Mouse (Mus musculus): ENCODE measurements around the gene Zfp180. TPM values are rescaled to one million over a fixed set of nuclear protein-coding genes. Genes with fewer than 3 reads are reported as not detected.

Zfp180 gene
- polyA plus RNA-seq, 1 experiment from 2014 or later: 14.8 TPM

DNA sequence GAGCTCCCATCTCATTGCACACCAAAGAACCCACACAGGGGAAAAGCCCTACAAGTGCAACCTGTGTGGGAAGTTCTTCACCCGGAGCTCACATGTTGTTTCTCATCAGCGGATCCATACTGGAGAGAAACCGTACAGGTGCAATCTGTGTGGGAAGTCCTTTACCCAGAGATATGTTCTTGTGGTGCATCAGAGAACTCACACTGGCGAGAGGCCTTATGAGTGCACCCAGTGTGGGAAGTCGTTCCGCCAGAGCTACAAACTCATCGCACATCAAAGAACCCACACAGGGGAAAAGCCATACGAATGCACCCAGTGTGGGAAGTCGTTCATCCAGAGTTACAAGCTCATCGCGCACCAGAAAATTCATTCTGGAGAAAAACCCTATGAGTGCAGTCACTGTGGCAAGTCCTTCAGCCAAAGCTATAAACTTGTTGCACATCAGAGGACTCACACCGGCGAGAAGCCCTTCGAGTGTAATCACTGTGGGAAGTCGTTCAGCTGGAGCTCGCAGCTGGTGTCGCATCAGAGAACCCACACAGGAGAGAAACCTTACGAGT, 23.5 kb downstream of the Zfp180 start:
- Histone ChIP-seq H3K9me3 (ENCODE audit: control insufficient read depth, low read length) (peaks cover 84% of the 10 kb centered on the region), H3K4me1 (ENCODE audit: control insufficient read depth in 2 of 2, insufficient read depth in 2 of 2, low read length in 2 of 2) (no peaks in the 10 kb centered on the region), H3K27me3 (ENCODE audit: control insufficient read depth, insufficient read depth, low read length) (no peaks in the 10 kb centered on the region), H3K9ac (ENCODE audit: low read length) (no peak overlapping the region), H3K4me3 (ENCODE audit: control insufficient read depth in 1 of 2, insufficient read depth in 1 of 2, low read depth in 1 of 2, low read length in 2 of 2) (no peak overlapping the region), H3K4me2 (ENCODE audit: low read length) (no peak overlapping the region), H3K36me3 (ENCODE audit: control insufficient read depth, insufficient read depth, low read length) (peaks cover 85% of the 10 kb centered on the region), H3K27ac (replicated peaks in 1 of 2; ENCODE audit: control insufficient read depth in 1 of 2, insufficient read depth in 1 of 2, low read depth in 2 of 2, low read length in 2 of 2) (no peak overlapping the region)
- WGBS: 91% methylated on average over 18 of the region's 18 CpGs
- no peak for ATAC-seq (ENCODE audit: insufficient number of reproducible peaks, insufficient read depth, low FRiP score, low read depth)

DNA sequence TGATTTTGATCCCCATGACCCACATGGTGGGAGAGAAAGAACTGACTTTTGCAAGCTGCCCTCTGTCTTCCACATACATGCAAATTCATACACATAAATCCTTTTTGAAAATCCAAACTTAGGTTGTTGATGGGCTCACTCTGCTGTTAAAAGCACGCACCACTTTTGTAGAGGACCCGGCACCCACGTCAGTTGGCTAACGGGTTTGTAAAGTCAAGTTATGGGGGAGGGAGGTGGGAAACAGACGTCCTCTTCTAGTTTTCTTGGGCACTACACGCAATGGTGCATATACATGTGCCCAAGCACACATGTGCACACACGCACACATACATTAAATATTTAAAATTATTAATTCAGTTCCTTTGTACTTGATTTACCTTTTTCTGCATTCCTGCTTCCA, 29.1 kb downstream of the Zfp180 start:
- WGBS: 91% methylated on average over 7 of the region's 7 CpGs
- H3K4me3 ChIP-seq (ENCODE audit: control insufficient read depth in 1 of 2, insufficient read depth in 1 of 2, low read depth in 1 of 2, low read length in 2 of 2): no peak overlapping the region
- ATAC-seq (ENCODE audit: insufficient number of reproducible peaks, insufficient read depth, low FRiP score, low read depth): no peak

DNA sequence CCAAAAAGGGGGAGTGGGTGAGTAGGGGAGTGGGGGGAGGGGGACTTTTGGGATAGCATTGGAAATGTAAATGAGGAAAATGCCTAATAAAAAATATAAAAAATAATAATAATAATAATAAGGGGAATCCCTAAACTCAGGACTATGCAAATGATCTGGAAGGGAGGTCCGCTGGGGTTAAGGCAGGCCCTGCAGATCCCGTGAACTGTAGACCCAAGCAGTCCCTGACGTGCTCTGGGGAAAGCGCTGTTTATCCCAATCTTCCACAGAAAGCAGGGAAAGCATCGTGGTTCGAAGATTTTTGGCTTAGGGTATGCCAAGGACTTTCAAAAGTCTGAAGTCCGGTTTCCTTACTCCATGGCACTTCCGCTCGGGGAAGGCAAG, 30.0 kb downstream of the Zfp180 start:
- peak; percentile 40; the same call in 1 of the 2 replicates for ATAC-seq (ENCODE audit: insufficient number of reproducible peaks, insufficient read depth, low FRiP score, low read depth)
- peak overlapping the region; percentile 56 to 78 for H3K4me3 ChIP-seq (ENCODE audit: control insufficient read depth in 1 of 2, insufficient read depth in 1 of 2, low read depth in 1 of 2, low read length in 2 of 2)
- 5% methylated on average over 9 of the region's 9 CpGs for WGBS

More for the DNA sequence above, 29.1 kb downstream of the Zfp180 start:
- Histone ChIP-seq H3K27ac (replicated peaks in 1 of 2; ENCODE audit: control insufficient read depth in 1 of 2, insufficient read depth in 1 of 2, low read depth in 2 of 2, low read length in 2 of 2) (no peak overlapping the region), H3K27me3 (ENCODE audit: control insufficient read depth, insufficient read depth, low read length) (no peaks in the 10 kb centered on the region), H3K9me3 (ENCODE audit: control insufficient read depth, low read length) (peaks cover 31% of the 10 kb centered on the region), H3K4me2 (ENCODE audit: low read length) (no peak overlapping the region), H3K9ac (ENCODE audit: low read length) (no peak overlapping the region), H3K36me3 (ENCODE audit: control insufficient read depth, insufficient read depth, low read length) (peaks cover 29% of the 10 kb centered on the region), H3K4me1 (ENCODE audit: control insufficient read depth in 2 of 2, insufficient read depth in 2 of 2, low read length in 2 of 2) (peaks cover 5% of the 10 kb centered on the region in 2 experiments; a peak in 3 of 4 replicates)

DNA sequence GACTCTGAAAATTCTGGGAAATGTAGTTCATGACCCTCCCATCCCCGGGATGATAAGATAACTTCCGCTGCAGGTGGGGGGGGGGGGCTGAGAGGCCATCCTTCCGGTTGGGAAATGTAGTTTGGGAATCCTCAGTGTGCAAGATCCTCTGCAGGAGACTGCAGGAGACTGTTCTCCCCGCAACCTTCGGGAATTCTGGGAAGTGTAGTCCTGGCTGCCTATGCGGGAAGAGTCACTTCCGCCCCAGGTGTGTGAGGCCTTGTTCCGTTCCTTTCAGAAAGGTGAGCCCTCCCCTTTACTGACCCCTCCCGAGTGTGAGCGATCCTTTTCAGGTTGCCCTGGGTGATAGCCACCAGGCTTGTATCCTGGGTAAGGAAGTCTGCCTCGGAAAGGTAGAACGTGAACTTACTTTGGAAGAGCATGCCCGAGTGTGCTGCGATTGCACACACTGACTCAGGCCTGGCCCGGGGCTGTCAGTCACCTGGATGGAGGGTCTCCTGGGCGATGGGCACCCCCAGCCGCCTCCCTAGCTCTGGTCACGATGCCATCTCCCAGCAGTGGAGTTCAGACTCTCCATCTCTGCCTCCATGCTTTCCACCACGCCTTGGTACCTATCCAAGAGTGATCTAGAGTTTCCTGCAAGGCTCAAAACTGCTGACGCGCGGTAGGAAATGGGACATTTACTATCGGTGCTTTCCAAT, 30.6 kb downstream of the Zfp180 start, which contains the start of gene Zfp112:
Gene Zfp112 (plus strand): TSS at position 159 of the 701 bp plus-strand sequence.
- WGBS: 2% methylated on average over 23 of the region's 23 CpGs
- Histone ChIP-seq H3K9ac (ENCODE audit: low read length) (peak within 1 kb of the TSS; percentile 79), H3K4me2 (ENCODE audit: low read length) (peak within 1 kb of the TSS; percentile 83), H3K9me3 (ENCODE audit: control insufficient read depth, low read length) (peaks cover 17% of the 10 kb centered on the region), H3K27me3 (ENCODE audit: control insufficient read depth, insufficient read depth, low read length) (no peaks in the 10 kb centered on the region), H3K4me3 (ENCODE audit: control insufficient read depth in 1 of 2, insufficient read depth in 1 of 2, low read depth in 1 of 2, low read length in 2 of 2) (peak within 1 kb of the TSS; percentile 56 to 78), H3K4me1 (ENCODE audit: control insufficient read depth in 2 of 2, insufficient read depth in 2 of 2, low read length in 2 of 2) (peaks cover 5% of the 10 kb centered on the region in 2 experiments; a peak in 3 of 4 replicates), H3K27ac (replicated peaks in 1 of 2; ENCODE audit: control insufficient read depth in 1 of 2, insufficient read depth in 1 of 2, low read depth in 2 of 2, low read length in 2 of 2) (peak within 1 kb of the TSS; percentile 71 to 76), H3K36me3 (ENCODE audit: control insufficient read depth, insufficient read depth, low read length) (peaks cover 14% of the 10 kb centered on the region)
- peak; percentile 94 for ATAC-seq (ENCODE audit: insufficient number of reproducible peaks, insufficient read depth, low FRiP score, low read depth)

More for the DNA sequence above, 30.0 kb downstream of the Zfp180 start:
- peaks cover 5% of the 10 kb centered on the region in 2 experiments; a peak in 3 of 4 replicates for H3K4me1 ChIP-seq (ENCODE audit: control insufficient read depth in 2 of 2, insufficient read depth in 2 of 2, low read length in 2 of 2)
- H3K9ac ChIP-seq (ENCODE audit: low read length): peak overlapping the region; percentile 79
- peaks cover 22% of the 10 kb centered on the region for H3K9me3 ChIP-seq (ENCODE audit: control insufficient read depth, low read length)
- H3K4me2 ChIP-seq (ENCODE audit: low read length): peak overlapping the region; percentile 83
- peaks cover 19% of the 10 kb centered on the region for H3K36me3 ChIP-seq (ENCODE audit: control insufficient read depth, insufficient read depth, low read length)
- peak overlapping the region; percentile 71 to 76 for H3K27ac ChIP-seq (replicated peaks in 1 of 2; ENCODE audit: control insufficient read depth in 1 of 2, insufficient read depth in 1 of 2, low read depth in 2 of 2, low read length in 2 of 2)
- no peaks in the 10 kb centered on the region for H3K27me3 ChIP-seq (ENCODE audit: control insufficient read depth, insufficient read depth, low read length)

DNA sequence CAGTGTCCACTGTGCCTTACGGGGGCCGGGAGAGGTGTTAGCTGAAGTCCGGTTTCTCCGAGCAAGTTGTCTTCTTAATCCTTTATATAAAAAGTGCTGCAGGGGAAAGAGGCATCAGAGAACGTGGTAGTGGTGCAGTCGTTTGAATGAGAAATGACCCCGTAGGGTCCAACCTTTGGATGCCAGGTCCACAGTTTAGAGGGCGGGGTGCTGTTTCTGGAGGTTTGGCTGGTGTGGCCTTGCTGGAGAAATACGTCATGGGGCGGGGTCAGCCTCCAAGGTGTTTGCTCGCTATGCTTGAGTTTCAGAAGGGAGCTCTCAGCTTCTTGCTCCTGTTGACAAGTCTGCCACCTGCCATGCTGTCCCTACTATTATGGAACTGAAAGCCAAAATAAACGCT, 31.3 kb downstream of the Zfp180 start:
- no peaks in the 10 kb centered on the region for H3K27me3 ChIP-seq (ENCODE audit: control insufficient read depth, insufficient read depth, low read length)
- H3K9ac ChIP-seq (ENCODE audit: low read length): peak overlapping the region; percentile 79
- peak overlapping the region; percentile 3 to 65 for H3K27ac ChIP-seq (replicated peaks in 1 of 2; ENCODE audit: control insufficient read depth in 1 of 2, insufficient read depth in 1 of 2, low read depth in 2 of 2, low read length in 2 of 2)
- peak overlapping the region; percentile 56 to 78 for H3K4me3 ChIP-seq (ENCODE audit: control insufficient read depth in 1 of 2, insufficient read depth in 1 of 2, low read depth in 1 of 2, low read length in 2 of 2)
- peak overlapping the region; percentile 83 for H3K4me2 ChIP-seq (ENCODE audit: low read length)
- peaks cover 10% of the 10 kb centered on the region for H3K9me3 ChIP-seq (ENCODE audit: control insufficient read depth, low read length)
- peaks cover 5% of the 10 kb centered on the region in 2 experiments; a peak in 3 of 4 replicates for H3K4me1 ChIP-seq (ENCODE audit: control insufficient read depth in 2 of 2, insufficient read depth in 2 of 2, low read length in 2 of 2)
- WGBS: 20% methylated on average over 12 of the region's 12 CpGs
- no peak for ATAC-seq (ENCODE audit: insufficient number of reproducible peaks, insufficient read depth, low FRiP score, low read depth)
- peaks cover 7% of the 10 kb centered on the region for H3K36me3 ChIP-seq (ENCODE audit: control insufficient read depth, insufficient read depth, low read length)

DNA sequence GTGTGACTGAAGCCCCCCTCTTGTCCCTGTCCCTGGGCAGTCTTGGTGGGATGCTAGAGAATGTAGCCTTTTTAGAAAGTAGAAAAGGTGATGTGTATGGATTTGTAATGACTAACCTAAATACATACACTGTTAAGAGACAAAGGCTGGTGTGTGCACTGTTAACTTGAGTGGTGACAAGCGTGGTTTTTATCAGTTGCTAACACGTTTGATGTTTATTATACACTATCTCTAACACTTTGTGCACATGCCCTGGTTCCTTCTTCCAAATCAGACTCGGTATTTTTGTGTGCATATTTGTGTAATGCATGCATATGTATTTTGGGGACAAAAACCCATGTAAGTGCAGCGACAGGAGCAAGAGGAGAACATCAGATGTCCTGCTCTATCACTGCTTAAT, 34.9 kb downstream of the Zfp180 start:
- H3K4me2 ChIP-seq (ENCODE audit: low read length): no peak overlapping the region
- no peaks in the 10 kb centered on the region for H3K9me3 ChIP-seq (ENCODE audit: control insufficient read depth, low read length)
- no peak for ATAC-seq (ENCODE audit: insufficient number of reproducible peaks, insufficient read depth, low FRiP score, low read depth)

DNA sequence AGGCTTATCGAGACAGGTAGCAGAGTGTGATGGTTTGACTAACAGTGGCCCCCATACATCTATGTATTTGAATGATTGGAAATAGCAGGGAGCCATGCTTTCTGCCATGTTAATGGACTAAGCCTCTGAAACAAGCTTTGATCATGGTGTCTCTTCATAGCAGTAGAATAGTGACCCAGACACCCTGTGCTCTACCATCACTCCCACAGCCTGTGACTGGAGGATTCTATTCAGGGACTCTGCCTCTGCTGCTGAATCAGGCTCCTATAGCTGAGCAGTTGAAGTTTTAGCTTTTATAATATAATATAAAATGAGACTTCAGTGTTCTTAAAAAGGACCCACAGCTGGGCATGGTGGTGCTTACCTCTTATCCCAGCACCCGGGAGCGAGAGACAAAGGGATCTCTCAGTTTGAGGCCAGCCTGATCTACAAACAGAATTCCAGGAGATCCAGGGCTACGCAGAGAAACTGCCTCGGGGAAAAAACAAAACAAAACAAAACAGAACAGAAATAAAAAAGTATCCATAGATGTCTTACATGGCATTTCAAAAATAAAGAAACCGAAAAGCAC, 51.8 kb downstream of the Zfp180 start:
- Histone ChIP-seq H3K36me3 (ENCODE audit: control insufficient read depth, insufficient read depth, low read length) (peaks cover 25% of the 10 kb centered on the region), H3K9me3 (ENCODE audit: control insufficient read depth, low read length) (no peaks in the 10 kb centered on the region), H3K4me2 (ENCODE audit: low read length) (peak overlapping the region; percentile 77), H3K27ac (replicated peaks in 1 of 2; ENCODE audit: control insufficient read depth in 1 of 2, insufficient read depth in 1 of 2, low read depth in 2 of 2, low read length in 2 of 2) (no peak overlapping the region), H3K27me3 (ENCODE audit: control insufficient read depth, insufficient read depth, low read length) (no peaks in the 10 kb centered on the region), H3K9ac (ENCODE audit: low read length) (peak overlapping the region; percentile 85), H3K4me1 (ENCODE audit: control insufficient read depth in 2 of 2, insufficient read depth in 2 of 2, low read length in 2 of 2) (peaks cover 2 to 7% of the 10 kb centered on the region in 2 experiments; a peak in 3 of 4 replicates), H3K4me3 (ENCODE audit: control insufficient read depth in 1 of 2, insufficient read depth in 1 of 2, low read depth in 1 of 2, low read length in 2 of 2) (peak overlapping the region; percentile 75 to 94)
- ATAC-seq (ENCODE audit: insufficient number of reproducible peaks, insufficient read depth, low FRiP score, low read depth): no peak
- WGBS: 17% methylated on average over 6 of the region's 6 CpGs

More for the DNA sequence above, 34.9 kb downstream of the Zfp180 start:
- Histone ChIP-seq H3K27ac (replicated peaks in 1 of 2; ENCODE audit: control insufficient read depth in 1 of 2, insufficient read depth in 1 of 2, low read depth in 2 of 2, low read length in 2 of 2) (no peak overlapping the region), H3K9ac (ENCODE audit: low read length) (no peak overlapping the region), H3K4me3 (ENCODE audit: control insufficient read depth in 1 of 2, insufficient read depth in 1 of 2, low read depth in 1 of 2, low read length in 2 of 2) (no peak overlapping the region), H3K36me3 (ENCODE audit: control insufficient read depth, insufficient read depth, low read length) (no peaks in the 10 kb centered on the region), H3K4me1 (ENCODE audit: control insufficient read depth in 2 of 2, insufficient read depth in 2 of 2, low read length in 2 of 2) (peaks cover 5% of the 10 kb centered on the region in 2 experiments; a peak in 3 of 4 replicates), H3K27me3 (ENCODE audit: control insufficient read depth, insufficient read depth, low read length) (no peaks in the 10 kb centered on the region)
- 73% methylated on average over 4 of the region's 4 CpGs for WGBS
